Mouse (Mus musculus) liver, embryonic 14.5 days (tissue): ENCODE results near the gene R3hdm4.

Source experiments
- CTCF ChIP-seq: IDR thresholded peaks from 2 replicates; pipeline ENCODE4 v1.5.1; 2016; ENCODE audit warnings: antibody characterized with exemption, low read depth, control low read depth
- EP300 ChIP-seq: IDR thresholded peaks from 2 replicates; pipeline ENCODE4 v1.6.1; 2016; ENCODE audit warnings: antibody characterized with exemption, low read depth

DNA sequence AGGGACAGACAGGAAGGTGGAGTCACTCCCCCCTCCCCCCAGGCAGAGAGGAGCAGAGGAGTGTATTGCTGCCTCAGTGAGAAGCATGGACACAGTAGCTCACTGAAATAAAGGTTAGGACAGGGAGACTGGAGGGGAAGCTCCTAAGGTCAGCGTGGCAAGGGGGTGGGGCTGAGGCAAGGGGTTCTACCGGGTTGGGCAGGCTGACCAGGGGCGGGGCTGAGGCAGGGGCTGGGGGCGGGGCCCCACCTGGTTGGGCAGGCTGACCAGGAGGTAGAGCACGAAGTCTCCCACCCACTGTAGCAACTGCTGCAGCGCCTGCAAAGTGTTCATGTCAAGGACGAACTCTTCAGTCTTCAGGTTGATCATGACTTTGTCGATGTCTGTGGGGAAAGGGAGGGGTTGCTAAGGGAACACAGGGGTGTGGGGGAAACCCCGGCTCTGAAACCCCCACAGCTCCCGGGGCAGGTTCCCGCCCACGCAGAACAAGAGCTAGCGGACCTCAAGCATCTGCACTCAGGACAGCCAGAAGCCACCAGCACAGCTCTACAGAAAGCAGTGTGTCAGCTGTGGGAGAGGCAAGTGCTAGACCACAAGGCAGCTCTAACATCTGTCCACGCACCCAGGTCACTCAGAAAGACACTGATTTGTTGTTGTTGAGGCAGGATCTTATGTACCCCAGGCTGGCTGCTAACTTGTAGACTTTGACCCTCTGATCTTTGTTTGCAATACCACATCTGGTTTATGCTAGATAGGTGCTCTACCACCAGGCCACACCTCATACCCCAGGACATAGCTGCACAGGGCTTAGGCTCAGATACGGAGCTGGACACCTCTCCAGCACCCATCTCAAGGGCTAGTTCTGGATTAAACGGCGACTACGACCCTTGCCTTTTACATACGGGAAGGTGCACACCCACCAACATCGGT is 23.4 kb downstream of the R3hdm4 start:
- no peak for TF ChIP-seq CTCF
- no peak for TF ChIP-seq EP300
